16 mouse cellular contexts compared by ENCODE assay signal in the genomic region with DNA sequence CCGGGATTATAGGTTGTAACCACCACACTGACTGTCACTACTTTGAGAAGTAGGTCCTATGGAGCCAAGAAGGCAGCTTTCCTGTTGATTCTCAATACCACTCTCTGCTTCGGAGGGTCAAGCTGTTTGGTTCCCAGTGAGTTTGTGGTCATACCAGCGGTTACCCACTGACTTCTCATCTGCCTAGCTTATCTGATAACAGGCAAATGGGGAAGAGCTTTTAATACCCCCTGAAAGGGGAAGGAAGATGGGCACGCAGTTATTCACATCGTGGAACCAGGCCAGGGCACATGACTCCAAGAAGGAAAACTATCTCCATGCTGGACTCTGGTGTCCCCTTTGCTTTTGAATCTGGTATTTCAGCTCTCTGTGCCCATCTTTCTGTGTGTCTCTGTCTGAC. TPM values are rescaled to one million over a fixed set of nuclear protein-coding genes. Genes with fewer than 3 reads are reported as not detected.
DNase-seq lines count a peak whose midpoint lies in the region; ATAC-seq and TF ChIP-seq lines count a peak whose summit lies in the region.
"Had no signal": no experiment of that assay in that cellular context is flagged by ENCODE, and none has a peak within 500 bp of the region (broad histone marks: within the 10 kb centered on the region; RNA-seq: fewer than 3 reads in every experiment).

No protein-coding gene starts in this region.

- DNase-seq in heart, adult 11 months, result peak; percentile 95
- no peak for DNase-seq in heart, postnatal 10 days
- DNase-seq in 416B (ENCODE audit: low read depth), result peak; percentile 99
- DNase-seq in left cerebral cortex, postnatal 4 days, result no peak
- no peak for DNase-seq in left cerebral cortex, adult 2 months (ENCODE audit: extremely low spot score in 1 of 2, low spot score in 2 of 2)
- DNase-seq in embryo, embryonic 10.5 days (ENCODE audit: low spot score), result no peak
- DNase-seq: cerebellum, adult 8-10 months; kidney, adult 18-20 months; retina, postnatal 1 day had no signal

- no peak overlapping the region for H3K27ac ChIP-seq in left cerebral cortex, adult 2 months
- H3K27ac ChIP-seq: forebrain, embryonic 10.5 days; hindbrain, embryonic 12.5 days; midbrain, embryonic 13.5 days; neural tube, embryonic 12.5 days; stomach, embryonic 15.5 days had no signal

- peak; percentile 68 for ATAC-seq in granulocyte monocyte progenitor cell, adult 5-6 weeks (replicated peaks; ENCODE audit: poor library complexity, severe bottlenecking)
- peak; percentile 54 for ATAC-seq in megakaryocyte, adult 5-6 weeks (ENCODE audit: poor library complexity, severe bottlenecking)
- ATAC-seq: midbrain, embryonic 13.5 days had no signal

- H3K4me3 ChIP-seq in left cerebral cortex, adult 2 months, result no peak overlapping the region
- H3K4me3 ChIP-seq: forebrain, embryonic 10.5 days; hindbrain, embryonic 12.5 days; midbrain, embryonic 13.5 days; neural tube, embryonic 12.5 days; stomach, embryonic 15.5 days had no signal

- no peak for TF ChIP-seq CTCF in left cerebral cortex, adult 2 months (IDR thresholded peaks at IDR 0.05)

- intact Hi-C loops in heart, postnatal 10 days (cut with DNase I), result no loop called here
- intact Hi-C loops in left cerebral cortex, postnatal 4 days (cut with DNase I), result no loop called here
- intact Hi-C loops in left cerebral cortex, adult 2 months (cut with DNase I), result no loop called here

RNA-seq across cellular contexts. Expression of a gene that starts 25.1 kb away (rescaled TPM):
- 1 to 10 TPM; 1.4 to 1.7 TPM for total RNA-seq in heart, postnatal 10 days (2021)
- total RNA-seq in granulocyte monocyte progenitor cell, adult 5-6 weeks (2014; fragmentation: Nextera tagmentation), result 137 and 200 TPM in 2 replicates
- 38.6 and 66.4 TPM in 2 replicates for total RNA-seq in granulocyte monocyte progenitor cell, adult 5-6 weeks (2017)
- total RNA-seq in megakaryocyte, adult 5-6 weeks (2015), result 93.4 and 112 TPM in 2 replicates
- 44.7 and 61.5 TPM in 2 replicates for total RNA-seq in megakaryocyte, adult 5-6 weeks (2017)
- 1 to 10 TPM; 1.2 to 1.8 TPM for total RNA-seq in left cerebral cortex, postnatal 4 days (2021)
- total RNA-seq in left cerebral cortex, adult 2 months (2021), result 1 to 10 TPM; 1.3 to 1.7 TPM

Comparison
In these comparisons a context has a peak if more than half of its experiments do, and no peak if none do; other contexts are left out.
1. DNase-seq: peak in heart, adult 11 months (single experiment) and 416B (single experiment); none in heart, postnatal 10 days (0 of 2), left cerebral cortex, postnatal 4 days (single experiment), left cerebral cortex, adult 2 months (0 of 2) and embryo, embryonic 10.5 days (single experiment).
2. RNA of a gene that starts 25.1 kb away (total RNA-seq): 38.6 to 200 TPM in granulocyte monocyte progenitor cell, adult 5-6 weeks and 44.7 to 112 TPM in megakaryocyte, adult 5-6 weeks; 1.2 to 1.8 TPM in left cerebral cortex, postnatal 4 days, 1.4 to 1.7 TPM in heart, postnatal 10 days and 1.3 to 1.7 TPM in left cerebral cortex, adult 2 months; every median in the first group is over 10 times any median in the second.